Mouse (Mus musculus): ENCODE data around the gene Cyp4a12a.
"Not testable (repeated sequence)": the region's sequence is repeated elsewhere in the genome, so short reads cannot be mapped to it uniquely, and the experiment has no call there.

Cyp4a12a gene

GRCm38 (mm10) chr4:115298746-115299145 is at the start of gene Cyp4a12a:
TSS of gene Cyp4a12a (plus strand) at chr4:115299046.
- not testable (repeated sequence) for DNase-seq (ENCODE audit: low spot score)

DNA sequence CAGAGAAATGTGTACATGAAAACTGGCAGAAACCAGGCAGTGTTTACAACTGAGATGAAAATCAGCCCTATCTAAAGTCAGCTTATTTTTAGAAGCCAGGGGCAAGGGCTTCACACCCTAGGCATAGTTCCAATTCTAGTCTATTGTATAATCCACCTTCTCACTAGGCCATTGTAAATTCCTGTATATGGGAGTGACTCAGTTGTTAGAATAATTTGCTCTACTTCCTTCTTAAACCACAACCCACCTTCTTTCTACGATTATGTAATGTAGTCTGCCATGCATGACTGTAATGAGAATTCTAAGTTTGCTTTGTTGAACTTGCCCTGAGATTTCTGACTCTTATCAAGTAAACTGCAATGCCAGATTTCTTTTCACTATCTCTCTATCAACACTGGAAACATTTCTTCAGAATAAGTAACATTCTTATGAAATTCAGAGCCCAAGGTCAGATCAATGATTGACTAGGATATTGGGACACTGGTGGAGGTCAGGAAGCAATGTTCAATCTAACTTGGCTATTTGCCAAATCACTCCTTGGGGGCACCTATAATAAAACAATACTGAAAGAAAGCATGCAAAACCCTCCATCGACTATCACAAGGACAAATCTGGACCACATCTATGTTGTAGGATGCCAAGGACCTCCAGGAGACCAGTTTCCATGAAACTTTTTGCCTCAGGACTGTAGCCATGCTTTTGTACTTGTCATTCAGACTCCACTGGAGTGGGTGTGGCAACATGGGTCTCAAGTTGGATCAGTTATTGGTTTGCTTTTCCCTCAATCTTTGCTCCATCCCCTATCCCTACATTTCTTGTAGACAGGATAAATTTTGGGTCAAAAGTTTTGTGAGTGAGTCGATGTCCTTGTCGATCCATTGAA is 33.9 kb upstream of the Cyp4a12a start:
- not testable (repeated sequence) for DNase-seq (ENCODE audit: low spot score)

DNA sequence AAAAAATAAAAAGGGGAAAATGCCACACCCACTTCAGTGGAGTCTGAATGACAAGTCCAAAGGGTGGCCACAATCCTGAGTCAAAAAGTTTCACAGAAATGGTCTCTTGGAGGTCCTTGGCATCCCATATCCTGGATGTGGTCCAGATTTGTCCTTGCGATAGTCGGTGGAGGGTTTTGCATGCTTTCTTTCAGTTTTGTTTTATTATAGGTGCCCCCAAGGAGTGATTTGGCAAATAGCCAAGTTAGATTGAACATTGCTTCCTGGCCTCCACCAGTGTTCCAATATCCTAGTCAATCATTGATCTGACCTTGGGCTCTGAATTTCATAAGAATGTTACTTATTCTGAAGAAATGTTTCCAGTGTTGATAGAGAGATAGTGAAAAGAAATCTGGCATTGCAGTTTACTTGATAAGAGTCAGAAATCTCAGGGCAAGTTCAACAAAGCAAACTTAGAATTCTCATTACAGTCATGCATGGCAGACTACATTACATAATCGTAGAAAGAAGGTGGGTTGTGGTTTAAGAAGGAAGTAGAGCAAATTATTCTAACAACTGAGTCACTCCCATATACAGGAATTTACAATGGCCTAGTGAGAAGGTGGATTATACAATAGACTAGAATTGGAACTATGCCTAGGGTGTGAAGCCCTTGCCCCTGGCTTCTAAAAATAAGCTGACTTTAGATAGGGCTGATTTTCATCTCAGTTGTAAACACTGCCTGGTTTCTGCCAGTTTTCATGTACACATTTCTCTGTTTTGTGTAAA is 20.4 kb upstream of the Cyp4a12a start:
- DNase-seq (ENCODE audit: low spot score), result not testable (repeated sequence)

DNA sequence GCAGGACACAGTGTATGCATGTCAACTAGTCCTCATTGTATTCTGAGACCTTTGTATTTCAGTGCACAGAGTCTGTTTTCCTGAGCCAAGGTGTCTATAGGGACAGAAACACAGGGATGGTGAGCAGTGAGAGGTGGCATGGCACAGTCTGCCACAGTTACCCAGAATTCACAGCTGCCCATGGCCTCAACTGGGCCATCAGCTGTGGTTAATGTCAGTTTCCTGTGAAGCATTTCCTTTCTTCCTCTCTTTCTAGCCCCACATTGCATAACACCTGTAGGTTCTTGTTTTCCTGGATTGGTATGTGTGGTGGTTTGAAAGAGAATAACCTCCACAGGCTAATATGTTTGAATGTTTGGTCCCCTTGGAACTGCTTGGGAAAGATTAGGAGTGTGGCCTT is 18.5 kb upstream of the Cyp4a12a start:
- no peak for DNase-seq (ENCODE audit: low spot score)

DNA sequence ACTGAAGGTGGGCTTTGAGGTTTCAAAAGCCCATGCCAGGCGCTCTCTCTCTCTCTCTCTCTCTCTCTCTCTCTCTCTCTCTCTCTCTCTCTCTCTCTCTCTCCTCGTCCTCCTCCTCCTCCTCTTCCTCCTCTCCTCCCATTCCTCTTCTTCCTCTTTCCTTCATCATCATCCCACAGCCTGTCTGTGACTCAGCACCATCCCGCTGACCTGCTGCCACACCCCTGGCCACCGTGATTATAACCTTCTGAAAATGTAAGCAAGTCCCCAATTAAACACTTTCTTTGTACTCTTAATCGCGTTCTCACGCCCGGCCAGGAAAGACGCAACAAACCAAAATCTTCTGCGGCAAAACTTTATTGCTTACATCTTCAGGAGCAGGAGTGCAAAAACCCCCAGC is 18.1 kb upstream of the Cyp4a12a start:
- not testable (repeated sequence) for DNase-seq (ENCODE audit: low spot score)

GRCm38 (mm10) chr4:115281231-115281767 is 17.5 kb upstream of the Cyp4a12a start:
- not testable (repeated sequence) for DNase-seq (ENCODE audit: low spot score)

DNA sequence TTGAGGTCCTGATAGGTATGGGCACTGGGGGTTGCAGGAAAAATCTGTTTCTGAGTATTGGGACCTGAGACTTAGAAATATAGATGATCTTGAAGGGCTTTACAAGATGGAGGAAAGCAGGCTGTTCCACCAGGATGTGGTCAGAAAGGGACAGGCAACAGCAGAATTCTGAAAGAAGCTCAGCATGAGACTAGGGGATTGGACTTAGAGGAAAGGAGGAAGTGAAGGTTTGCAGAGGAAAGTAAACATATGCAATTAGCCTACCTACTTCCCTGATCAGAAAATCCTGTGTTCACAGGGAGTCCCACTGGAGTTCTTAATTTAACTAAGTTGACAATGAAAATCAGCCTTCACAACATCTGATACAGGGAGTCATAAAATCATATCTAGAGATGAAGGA is 26.9 kb downstream of the Cyp4a12a start:
- not testable (repeated sequence) for DNase-seq (ENCODE audit: low spot score)

GRCm38 (mm10) chr4:115365624-115366023 is 66.8 kb downstream of the Cyp4a12a start:
- DNase-seq (ENCODE audit: low spot score), result not testable (repeated sequence)

DNA sequence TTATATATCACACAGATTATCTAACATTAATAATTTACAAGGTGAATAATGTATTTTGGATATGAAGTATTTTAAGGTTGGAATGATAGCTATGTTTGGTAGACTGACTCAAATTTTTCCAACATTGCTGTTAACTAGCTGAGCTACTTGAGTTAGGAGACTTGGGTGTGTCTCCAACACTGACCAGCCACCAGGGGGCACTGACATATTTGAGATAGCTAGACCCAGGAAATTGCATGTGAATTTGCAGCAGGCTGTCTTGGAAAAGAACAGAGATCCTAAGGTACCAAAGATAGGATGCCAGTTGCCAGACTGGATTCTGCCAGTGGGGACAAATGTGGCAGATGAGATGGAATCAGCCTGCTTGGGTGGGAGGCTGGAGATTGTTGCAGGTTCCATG is 69.2 kb downstream of the Cyp4a12a start:
- not testable (repeated sequence) for DNase-seq (ENCODE audit: low spot score)
